Mouse (Mus musculus) bone marrow macrophage, adult 2 months (primary cell): ENCODE measurements around the gene Zmiz2.

Experiments used
- CTCF ChIP-seq: IDR thresholded peaks from 2 replicates; pipeline ENCODE4 v1.5.1; 2012; ENCODE audit warnings: low read depth, mild to moderate bottlenecking, low read length, moderate library complexity
- POLR2A ChIP-seq: IDR thresholded peaks from 2 replicates; pipeline ENCODE4 v1.6.1; 2012; ENCODE audit warnings: mild to moderate bottlenecking, low read depth, low read length, borderline replicate concordance

GRCm38 (mm10) chr11:6420283-6420703 is 31.4 kb downstream of the Zmiz2 start:
- TF ChIP-seq CTCF = no peak
- TF ChIP-seq POLR2A = no peak
